Mouse (Mus musculus): ENCODE data around the gene Tssk6.
"Not testable (repeated sequence)": the region's sequence is repeated elsewhere in the genome, so short reads cannot be mapped to it uniquely, and the experiment has no call there.

Gene Tssk6

DNA sequence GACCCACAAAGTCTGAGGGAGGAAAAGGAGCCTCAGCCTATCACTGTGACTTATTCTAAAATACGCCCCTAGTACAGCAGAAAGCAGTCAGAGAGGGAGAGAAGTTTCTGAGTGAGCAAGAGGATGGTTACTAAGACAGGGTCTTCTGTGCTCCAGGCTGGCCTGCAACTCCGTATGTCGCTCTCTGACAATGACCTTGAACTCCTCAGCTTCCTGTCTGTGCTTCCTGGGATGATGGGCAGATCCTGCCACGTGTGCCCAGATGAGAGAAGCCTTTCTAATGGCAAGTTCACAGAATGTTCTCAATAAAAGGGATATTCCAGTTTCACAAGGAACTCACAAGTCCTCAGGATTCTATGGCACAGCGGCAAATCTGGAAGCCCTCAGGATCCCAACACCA lies 32.6 kb downstream of the Tssk6 start:
- TF ChIP-seq NANOG (IDR thresholded peaks at IDR 0.05; ENCODE audit: borderline replicate concordance, low read length) (no peak), CTCF (conservative IDR thresholded peaks at IDR 0.05; ENCODE audit: low read length) (no peak), POU5F1 (IDR thresholded peaks at IDR 0.05; ENCODE audit: borderline replicate concordance, low read length) (no peak)
- no peaks in the 10 kb centered on the region for H3K27me3 ChIP-seq (ENCODE audit: insufficient read depth, low read length)
- H3K36me3 ChIP-seq (ENCODE audit: insufficient read depth, low read length): peaks cover 75% of the 10 kb centered on the region
- peak overlapping the region; percentile 65 for H3K4me3 ChIP-seq (replicated peaks; ENCODE audit: low read length)
- peaks cover 86% of the 10 kb centered on the region for H3K4me1 ChIP-seq (replicated peaks; ENCODE audit: low read depth, low read length)
- no peaks in the 10 kb centered on the region for H3K9me3 ChIP-seq (ENCODE audit: low read length)

GRCm38 (mm10) chr8:69935431-69935830 lies 33.4 kb downstream of the Tssk6 start:
- Histone ChIP-seq H3K36me3 (ENCODE audit: insufficient read depth, low read length) (peaks cover 77% of the 10 kb centered on the region), H3K27me3 (ENCODE audit: insufficient read depth, low read length) (no peaks in the 10 kb centered on the region), H3K9me3 (ENCODE audit: low read length) (no peaks in the 10 kb centered on the region), H3K4me1 (replicated peaks; ENCODE audit: low read depth, low read length) (peaks cover 92% of the 10 kb centered on the region), H3K4me3 (replicated peaks; ENCODE audit: low read length) (peak overlapping the region; percentile 65)
- TF ChIP-seq POU5F1 (IDR thresholded peaks at IDR 0.05; ENCODE audit: borderline replicate concordance, low read length) (no peak), NANOG (IDR thresholded peaks at IDR 0.05; ENCODE audit: borderline replicate concordance, low read length) (no peak), CTCF (conservative IDR thresholded peaks at IDR 0.05; ENCODE audit: low read length) (no peak)

- peaks cover 92% of the 10 kb centered on the region for H3K4me1 ChIP-seq (replicated peaks; ENCODE audit: low read depth, low read length)
- TF ChIP-seq POU5F1 (IDR thresholded peaks at IDR 0.05; ENCODE audit: borderline replicate concordance, low read length): no peak
- no peak for TF ChIP-seq CTCF (conservative IDR thresholded peaks at IDR 0.05; ENCODE audit: low read length)
- TF ChIP-seq NANOG (IDR thresholded peaks at IDR 0.05; ENCODE audit: borderline replicate concordance, low read length): peak; percentile 55; the same call in 1 of the 2 replicates
- peak overlapping the region; percentile 65 for H3K4me3 ChIP-seq (replicated peaks; ENCODE audit: low read length)
- no peaks in the 10 kb centered on the region for H3K27me3 ChIP-seq (ENCODE audit: insufficient read depth, low read length)
- H3K36me3 ChIP-seq (ENCODE audit: insufficient read depth, low read length): peaks cover 77% of the 10 kb centered on the region
- no peaks in the 10 kb centered on the region for H3K9me3 ChIP-seq (ENCODE audit: low read length)
Observed at GRCm38 (mm10) chr8:69936050-69936794, 34.2 kb downstream of the Tssk6 start.

DNA sequence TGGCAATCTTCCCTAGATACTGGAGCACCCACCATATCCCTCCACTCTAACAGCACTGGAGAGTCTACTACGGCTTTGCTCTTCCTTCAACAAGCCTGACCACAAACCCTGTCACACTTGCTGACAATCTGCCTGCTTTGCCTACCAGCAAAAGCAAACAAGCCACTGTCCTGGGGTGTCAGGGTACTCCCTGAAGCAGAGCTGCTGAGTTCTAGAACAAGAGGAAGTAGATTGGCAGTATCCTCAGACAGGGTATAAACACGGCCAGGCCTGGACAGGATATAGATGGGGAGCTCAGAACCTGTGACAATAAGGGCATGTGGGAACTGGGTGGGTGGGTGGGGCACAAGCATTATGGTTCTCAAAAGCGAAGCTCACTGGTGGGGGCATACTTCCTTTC lies 35.5 kb downstream of the Tssk6 start:
- Histone ChIP-seq H3K9me3 (ENCODE audit: low read length) (no peaks in the 10 kb centered on the region), H3K4me3 (replicated peaks; ENCODE audit: low read length) (peak overlapping the region; percentile 26; the same call in 1 of the 2 replicates), H3K36me3 (ENCODE audit: insufficient read depth, low read length) (peaks cover 79% of the 10 kb centered on the region), H3K27me3 (ENCODE audit: insufficient read depth, low read length) (no peaks in the 10 kb centered on the region), H3K4me1 (replicated peaks; ENCODE audit: low read depth, low read length) (peaks cover 95% of the 10 kb centered on the region)
- TF ChIP-seq POU5F1 (IDR thresholded peaks at IDR 0.05; ENCODE audit: borderline replicate concordance, low read length) (no peak), CTCF (conservative IDR thresholded peaks at IDR 0.05; ENCODE audit: low read length) (no peak), NANOG (IDR thresholded peaks at IDR 0.05; ENCODE audit: borderline replicate concordance, low read length) (no peak)

- Histone ChIP-seq H3K27me3 (ENCODE audit: insufficient read depth, low read length) (no peaks in the 10 kb centered on the region), H3K9me3 (ENCODE audit: low read length) (no peaks in the 10 kb centered on the region), H3K4me3 (replicated peaks; ENCODE audit: low read length) (peak overlapping the region; percentile 33), H3K4me1 (replicated peaks; ENCODE audit: low read depth, low read length) (peaks cover 93% of the 10 kb centered on the region), H3K36me3 (ENCODE audit: insufficient read depth, low read length) (peaks cover 78% of the 10 kb centered on the region)
- TF ChIP-seq POU5F1 (IDR thresholded peaks at IDR 0.05; ENCODE audit: borderline replicate concordance, low read length) (no peak), NANOG (IDR thresholded peaks at IDR 0.05; ENCODE audit: borderline replicate concordance, low read length) (no peak), CTCF (conservative IDR thresholded peaks at IDR 0.05; ENCODE audit: low read length) (peak; percentile 23; the same call in 1 of the 2 replicates)
Observed at GRCm38 (mm10) chr8:69938245-69938982, 36.4 kb downstream of the Tssk6 start.

- Histone ChIP-seq H3K27me3 (ENCODE audit: insufficient read depth, low read length) (no peaks in the 10 kb centered on the region), H3K9me3 (ENCODE audit: low read length) (no peaks in the 10 kb centered on the region), H3K36me3 (ENCODE audit: insufficient read depth, low read length) (peaks cover 76% of the 10 kb centered on the region), H3K4me1 (replicated peaks; ENCODE audit: low read depth, low read length) (peaks cover 94% of the 10 kb centered on the region), H3K4me3 (replicated peaks; ENCODE audit: low read length) (peak overlapping the region; percentile 37)
- no peak for TF ChIP-seq CTCF (conservative IDR thresholded peaks at IDR 0.05; ENCODE audit: low read length)
- no peak for TF ChIP-seq POU5F1 (IDR thresholded peaks at IDR 0.05; ENCODE audit: borderline replicate concordance, low read length)
- no peak for TF ChIP-seq NANOG (IDR thresholded peaks at IDR 0.05; ENCODE audit: borderline replicate concordance, low read length)
Observed at GRCm38 (mm10) chr8:69939633-69940032, 37.6 kb downstream of the Tssk6 start.

- Histone ChIP-seq H3K4me3 (replicated peaks; ENCODE audit: low read length) (peak overlapping the region; percentile 37), H3K36me3 (ENCODE audit: insufficient read depth, low read length) (peaks cover 75% of the 10 kb centered on the region), H3K27me3 (ENCODE audit: insufficient read depth, low read length) (no peaks in the 10 kb centered on the region), H3K9me3 (ENCODE audit: low read length) (no peaks in the 10 kb centered on the region), H3K4me1 (replicated peaks; ENCODE audit: low read depth, low read length) (peaks cover 93% of the 10 kb centered on the region)
- no peak for TF ChIP-seq CTCF (conservative IDR thresholded peaks at IDR 0.05; ENCODE audit: low read length)
- TF ChIP-seq POU5F1 (IDR thresholded peaks at IDR 0.05; ENCODE audit: borderline replicate concordance, low read length): no peak
- TF ChIP-seq NANOG (IDR thresholded peaks at IDR 0.05; ENCODE audit: borderline replicate concordance, low read length): no peak
Observed at GRCm38 (mm10) chr8:69940386-69940785, 38.4 kb downstream of the Tssk6 start.

GRCm38 (mm10) chr8:69942495-69942894 lies 40.5 kb downstream of the Tssk6 start:
- peaks cover 85% of the 10 kb centered on the region for H3K36me3 ChIP-seq (ENCODE audit: insufficient read depth, low read length)
- not testable (repeated sequence) for H3K27me3 ChIP-seq (ENCODE audit: insufficient read depth, low read length); H3K4me3 ChIP-seq (replicated peaks; ENCODE audit: low read length); H3K9me3 ChIP-seq (ENCODE audit: low read length)
- peaks cover 88% of the 10 kb centered on the region for H3K4me1 ChIP-seq (replicated peaks; ENCODE audit: low read depth, low read length)
